Mouse (Mus musculus) cerebellum, adult (tissue): ENCODE measurements around the gene Epm2a.

Source experiments
- ATAC-seq: cut with Nextera tagmentation; 2 replicates; pipeline ENCODE4 v1.9.2; 2017; ENCODE audit warnings: mild to moderate bottlenecking, moderate library complexity, mixed read lengths; ENCODE audit not compliant: insufficient number of reproducible peaks, low FRiP score, low TSS enrichment

Epm2a gene

DNA sequence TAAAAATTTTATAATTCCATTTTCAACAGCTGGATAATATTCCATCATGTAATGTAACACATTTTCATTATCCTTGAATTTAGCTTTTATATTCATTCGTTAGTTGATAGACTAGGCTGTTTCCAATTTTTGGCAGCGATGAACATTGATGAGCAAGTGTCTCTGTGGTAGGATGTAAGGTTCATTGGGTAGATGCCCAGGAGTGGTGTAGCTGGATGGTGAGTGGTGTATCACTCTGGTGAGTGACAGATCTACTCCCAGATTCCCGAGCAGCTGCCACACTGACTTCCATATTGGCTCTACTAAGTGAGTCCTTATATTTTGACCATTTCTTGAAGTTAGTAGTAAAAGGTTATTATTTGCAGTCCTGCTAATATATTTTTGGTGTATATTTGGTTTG is 76.9 kb downstream of the Epm2a start:
- no peak for ATAC-seq

- ATAC-seq: no peak
These were observed 86.0 kb downstream of the Epm2a start for GRCm38 (mm10) chr10:11429059-11429812.

GRCm38 (mm10) chr10:11436961-11437360 is 93.8 kb downstream of the Epm2a start:
- no peak for ATAC-seq

- ATAC-seq: peak; percentile 78
These were observed 95.3 kb downstream of the Epm2a start for GRCm38 (mm10) chr10:11438461-11438860.

GRCm38 (mm10) chr10:11439342-11439741 is 96.1 kb downstream of the Epm2a start:
- no peak for ATAC-seq

DNA sequence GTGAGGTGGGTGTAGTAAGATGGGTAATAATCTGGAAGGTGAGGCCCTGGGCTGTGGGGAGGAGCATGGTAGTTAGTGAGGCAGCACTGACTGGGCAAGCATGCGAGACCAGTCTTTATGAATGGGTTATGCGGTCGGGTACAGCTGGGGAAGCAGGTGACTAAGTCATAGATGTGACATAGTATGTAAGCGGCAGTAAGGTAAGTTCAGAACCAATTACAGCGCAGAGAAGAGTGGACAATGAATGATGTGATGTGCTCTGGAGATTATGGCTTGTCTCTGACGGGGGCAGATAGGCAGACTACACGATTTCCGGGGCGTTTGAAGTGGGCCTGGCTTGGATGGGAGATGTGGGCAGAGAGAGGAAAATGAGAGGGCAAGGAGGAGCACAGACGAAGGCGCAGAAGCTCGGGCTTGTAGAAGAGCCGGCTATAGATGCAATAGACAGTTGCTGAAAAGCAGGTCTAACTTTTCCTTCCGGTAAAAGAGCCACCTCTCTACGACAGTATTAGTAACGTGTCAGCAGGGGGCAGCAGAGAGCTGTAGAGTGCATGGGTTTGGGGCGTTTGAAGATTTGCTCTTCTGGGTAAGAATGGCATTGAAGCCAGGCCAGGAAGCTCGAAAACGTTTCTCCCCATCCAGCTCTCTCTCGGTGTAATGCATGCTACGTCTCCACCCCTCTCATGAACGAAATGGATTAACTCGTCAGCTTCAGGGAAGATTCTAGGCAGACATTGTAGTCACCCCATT is 106.5 kb downstream of the Epm2a start:
- peak; percentile 79 for ATAC-seq

- no peak for ATAC-seq
These were observed 109.3 kb downstream of the Epm2a start for GRCm38 (mm10) chr10:11452537-11452936.

DNA sequence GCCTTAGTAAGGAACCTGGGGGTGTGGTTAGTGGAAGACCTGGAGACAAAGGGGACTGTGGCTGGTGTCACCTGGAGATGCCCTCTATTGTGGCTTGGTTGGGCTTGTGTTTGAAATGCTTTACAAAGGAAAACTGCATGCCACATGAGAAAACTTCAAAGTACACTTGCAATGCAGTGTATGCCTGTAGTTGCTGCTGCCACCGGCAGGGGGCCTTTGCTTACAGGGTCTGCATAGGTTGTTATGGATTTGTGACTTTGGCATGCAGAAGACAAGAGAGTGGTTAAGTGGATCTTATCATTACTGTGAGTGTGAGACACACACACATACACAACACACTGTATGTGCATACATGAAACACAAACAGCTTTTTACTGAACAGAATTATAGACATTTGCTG is 114.2 kb downstream of the Epm2a start:
- no peak for ATAC-seq

DNA sequence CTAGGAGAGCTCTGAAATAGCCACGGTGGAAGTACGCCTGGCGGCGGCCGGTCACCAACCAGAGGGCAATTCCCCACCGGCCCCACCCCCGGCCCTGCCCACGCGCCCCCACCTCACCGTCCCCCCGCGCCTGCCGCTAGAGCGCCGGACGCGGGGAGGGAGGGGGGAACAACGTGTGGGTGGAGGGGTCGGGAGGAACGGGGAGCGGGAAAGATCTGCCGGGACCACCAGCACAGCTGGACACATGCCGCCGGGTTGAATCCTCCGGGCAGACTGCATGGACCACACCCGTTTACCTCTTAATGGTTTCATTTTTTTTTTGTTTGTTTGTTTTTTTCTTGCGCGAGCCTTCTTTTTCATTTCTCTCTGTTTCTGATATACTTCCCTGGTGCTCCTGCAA is 148.8 kb downstream of the Epm2a start:
- ATAC-seq: peak; percentile 99
